Mouse (Mus musculus) 3T3-L1 (cell line): ENCODE results near the gene Cntd1.
"Not testable (repeated sequence)": the region's sequence is repeated elsewhere in the genome, so short reads cannot be mapped to it uniquely, and the experiment has no call there.

ENCODE experiments used
- DNase-seq: peaks from one replicate; pipeline ENCODE4 v3.0.0-alpha.2; 2015; ENCODE audit warnings: low read depth, low spot score

Cntd1 gene

GRCm38 (mm10) chr11:101282896-101283295, 4.1 kb downstream of the Cntd1 start:
- no peak for DNase-seq

- DNase-seq = no peak
These were observed 5.0 kb downstream of the Cntd1 start for GRCm38 (mm10) chr11:101283805-101284204.

- peak; percentile 82 for DNase-seq
These were observed 8.5 kb downstream of the Cntd1 start for GRCm38 (mm10) chr11:101287306-101287705.

- no peak for DNase-seq
These were observed 12.4 kb downstream of the Cntd1 start for GRCm38 (mm10) chr11:101291231-101291630.

GRCm38 (mm10) chr11:101295191-101295590, 16.4 kb downstream of the Cntd1 start:
- no peak for DNase-seq

- DNase-seq = no peak
These were observed 22.1 kb downstream of the Cntd1 start for GRCm38 (mm10) chr11:101300881-101301280.

GRCm38 (mm10) chr11:101301299-101302003, 22.6 kb downstream of the Cntd1 start:
- DNase-seq = no peak

GRCm38 (mm10) chr11:101302004-101302798, 23.4 kb downstream of the Cntd1 start, which contains the start of gene Becn1:
TSS of gene Becn1 (minus strand) at chr11:101302286.
- DNase-seq = peak; percentile 98

GRCm38 (mm10) chr11:101307744-101308143, 28.9 kb downstream of the Cntd1 start:
- DNase-seq = no peak

- no peak for DNase-seq
These were observed 32.3 kb downstream of the Cntd1 start for GRCm38 (mm10) chr11:101311083-101311482.

- DNase-seq = no peak
These were observed 33.3 kb downstream of the Cntd1 start for GRCm38 (mm10) chr11:101312150-101312549.

- peak; percentile 31 for DNase-seq
These were observed 35.8 kb downstream of the Cntd1 start for GRCm38 (mm10) chr11:101314567-101314966.

GRCm38 (mm10) chr11:101315082-101315650, 36.4 kb downstream of the Cntd1 start:
- no peak for DNase-seq

GRCm38 (mm10) chr11:101315665-101316500, 37.1 kb downstream of the Cntd1 start, which contains the start of gene Psme3:
TSS of gene Psme3 (plus strand) at chr11:101316213.
- peak; percentile 91 for DNase-seq

- peak; percentile 52 for DNase-seq
These were observed 37.7 kb downstream of the Cntd1 start for GRCm38 (mm10) chr11:101316501-101316917.

GRCm38 (mm10) chr11:101323609-101324008, 44.8 kb downstream of the Cntd1 start:
- DNase-seq = peak; percentile 87

GRCm38 (mm10) chr11:101324763-101325162, 46.0 kb downstream of the Cntd1 start, which contains the start of gene Aoc2:
TSS of gene Aoc2 (plus strand) at chr11:101325063.
- no peak for DNase-seq

GRCm38 (mm10) chr11:101325201-101325600, 46.4 kb downstream of the Cntd1 start:
- not testable (repeated sequence) for DNase-seq

GRCm38 (mm10) chr11:101326147-101326546, 47.3 kb downstream of the Cntd1 start:
- DNase-seq = no peak

- peak; percentile 25 for DNase-seq
These were observed 48.5 kb downstream of the Cntd1 start for GRCm38 (mm10) chr11:101327311-101327710.

GRCm38 (mm10) chr11:101328941-101329635, 50.3 kb downstream of the Cntd1 start:
- DNase-seq = peak; percentile 99
